Mouse (Mus musculus) olfactory bulb, adult 2 months (tissue): ENCODE measurements around the gene B3galt1.

Source experiments
- CTCF ChIP-seq: fragments of 200-500 bp; IDR thresholded peaks from 2 replicates; pipeline ENCODE4 v1.5.1; 2012; ENCODE audit warnings: low read depth, mild to moderate bottlenecking, low read length, moderate library complexity; ENCODE audit not compliant: insufficient read depth
- POLR2A ChIP-seq: fragments of 200-500 bp; IDR thresholded peaks from 2 replicates; pipeline ENCODE4 v1.6.1; 2012; ENCODE audit warnings: mild to moderate bottlenecking, low read depth, low read length, moderate library complexity; ENCODE audit not compliant: insufficient read depth

DNA sequence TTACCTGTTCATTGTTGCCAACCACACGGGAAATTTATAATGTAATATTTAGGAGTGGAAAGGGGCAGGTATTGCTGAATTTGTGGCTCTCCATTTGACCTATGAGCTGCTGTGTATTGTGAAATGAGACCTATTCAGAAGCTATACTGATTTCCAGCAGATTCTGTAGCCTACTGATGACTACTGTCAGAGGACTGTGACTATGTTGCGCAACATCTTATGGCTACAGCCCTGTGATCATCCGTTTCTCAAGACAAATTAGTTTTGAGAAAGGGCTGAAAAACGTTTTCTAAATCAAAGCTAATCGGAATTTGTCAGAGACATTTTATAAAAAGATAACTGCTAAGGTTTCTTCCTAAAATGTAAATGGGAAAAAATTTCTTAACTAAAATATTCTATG lies 158.6 kb downstream of the B3galt1 start:
- TF ChIP-seq CTCF: no peak
- no peak for TF ChIP-seq POLR2A
